Mouse (Mus musculus) neutrophil, adult 5-6 weeks (primary cell): ENCODE data around the gene Stap2. TPM values are rescaled to one million over a fixed set of nuclear protein-coding genes. Genes with fewer than 3 reads are reported as not detected.

ENCODE experiments used
- ATAC-seq: fragments of 151-379, 151-347 bp; 2 replicates; pipeline ENCODE4 v1.8.0; 2017; ENCODE audit warnings: mild to moderate bottlenecking, moderate TSS enrichment; ENCODE audit not compliant: insufficient number of reproducible peaks, poor library complexity, low FRiP score, severe bottlenecking; ENCODE audit errors: extremely low read depth
- total RNA-seq: library from RNA; stranded (forward); fragments of 200-1000 nt; gene quantifications from 2 replicates; pipeline ENCODE4 v1.2.3, GENCODE M21; 2017

The Stap2 gene
- total RNA-seq, 1 experiment from 2014 or later, result 1.6 TPM

DNA sequence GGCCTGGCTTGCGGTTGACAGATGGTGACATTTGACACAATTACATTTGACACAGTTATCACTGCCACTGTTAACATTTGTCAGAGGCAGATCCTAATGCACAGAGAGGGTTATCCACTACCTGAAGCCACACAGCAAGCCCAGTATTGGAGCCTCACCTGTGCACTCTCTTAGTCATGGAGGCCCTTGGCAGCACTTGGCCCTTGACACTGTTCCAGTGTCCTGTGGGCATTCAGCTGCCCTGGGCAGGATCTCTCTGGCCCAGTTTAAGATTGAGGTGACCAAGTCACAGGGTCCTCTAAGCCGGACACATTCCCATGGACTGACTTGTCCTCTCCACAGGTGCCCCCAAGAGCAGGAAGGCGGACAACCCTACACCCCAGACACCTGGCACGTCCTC, 38.2 kb downstream of the Stap2 start:
- ATAC-seq, result no peak

DNA sequence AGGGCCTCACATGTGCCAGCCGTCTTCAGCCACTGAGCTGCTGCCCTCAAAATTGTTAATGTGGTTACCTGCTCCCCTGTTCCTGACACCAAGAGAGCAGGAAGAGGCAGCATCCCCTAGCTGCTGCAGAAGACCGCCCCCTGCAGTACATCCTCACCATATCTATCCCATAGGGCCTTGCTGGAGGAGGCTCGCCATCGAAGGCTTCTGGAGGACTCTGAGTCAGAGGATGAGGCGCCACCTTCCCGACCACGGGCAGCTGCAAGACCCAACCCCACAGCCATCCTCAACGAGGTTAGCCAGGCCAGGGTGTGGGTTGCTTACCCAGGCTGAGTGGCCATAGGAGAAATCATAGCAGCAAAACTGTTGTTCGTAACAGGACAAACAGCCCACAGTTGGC, 40.4 kb downstream of the Stap2 start:
- ATAC-seq, result no peak

GRCm38 (mm10) chr17:55964496-55964895, 40.9 kb downstream of the Stap2 start:
- ATAC-seq, result no peak

GRCm38 (mm10) chr17:55963171-55963570, 42.2 kb downstream of the Stap2 start:
- no peak; the same call in 1 of the 2 replicates for ATAC-seq

DNA sequence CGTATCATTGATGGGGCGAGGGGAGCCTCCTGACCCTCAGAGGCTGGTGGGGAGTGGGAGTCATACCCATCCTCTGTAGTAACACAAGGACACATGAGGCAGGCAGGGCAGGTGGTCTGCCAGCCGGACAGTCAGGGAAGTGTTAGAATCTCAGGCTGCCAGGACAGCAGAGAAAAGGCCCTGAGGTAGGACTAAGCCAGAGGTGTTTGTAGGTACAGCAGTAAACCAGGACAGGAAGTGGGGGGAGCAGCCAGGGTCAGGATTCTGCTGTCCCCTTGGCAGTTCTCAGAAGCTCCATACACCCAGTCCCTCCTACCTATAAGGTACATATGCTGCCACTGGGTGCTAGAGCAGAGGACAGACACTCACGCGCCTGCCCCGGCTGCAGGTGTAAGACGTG, 43.8 kb downstream of the Stap2 start:
- no peak for ATAC-seq

DNA sequence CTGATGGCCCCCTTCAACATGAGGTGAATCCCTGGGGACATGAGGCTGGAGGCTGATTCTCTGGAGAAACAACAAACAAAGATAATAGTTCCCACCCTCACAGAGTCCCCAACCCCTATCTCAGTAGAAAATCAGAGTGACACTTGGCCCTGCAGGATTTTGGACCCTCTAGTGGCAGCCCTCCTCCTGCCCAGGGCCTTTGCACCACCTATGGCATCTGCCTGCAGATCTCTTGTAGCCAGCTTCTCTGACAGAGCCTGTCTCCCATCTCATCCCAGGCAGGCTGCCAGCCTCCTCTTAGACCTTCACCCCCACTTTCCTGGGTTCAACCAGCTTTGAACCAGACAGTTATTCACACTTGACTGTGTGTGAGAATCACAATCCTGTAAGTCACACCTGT, 44.6 kb downstream of the Stap2 start:
- no peak for ATAC-seq

DNA sequence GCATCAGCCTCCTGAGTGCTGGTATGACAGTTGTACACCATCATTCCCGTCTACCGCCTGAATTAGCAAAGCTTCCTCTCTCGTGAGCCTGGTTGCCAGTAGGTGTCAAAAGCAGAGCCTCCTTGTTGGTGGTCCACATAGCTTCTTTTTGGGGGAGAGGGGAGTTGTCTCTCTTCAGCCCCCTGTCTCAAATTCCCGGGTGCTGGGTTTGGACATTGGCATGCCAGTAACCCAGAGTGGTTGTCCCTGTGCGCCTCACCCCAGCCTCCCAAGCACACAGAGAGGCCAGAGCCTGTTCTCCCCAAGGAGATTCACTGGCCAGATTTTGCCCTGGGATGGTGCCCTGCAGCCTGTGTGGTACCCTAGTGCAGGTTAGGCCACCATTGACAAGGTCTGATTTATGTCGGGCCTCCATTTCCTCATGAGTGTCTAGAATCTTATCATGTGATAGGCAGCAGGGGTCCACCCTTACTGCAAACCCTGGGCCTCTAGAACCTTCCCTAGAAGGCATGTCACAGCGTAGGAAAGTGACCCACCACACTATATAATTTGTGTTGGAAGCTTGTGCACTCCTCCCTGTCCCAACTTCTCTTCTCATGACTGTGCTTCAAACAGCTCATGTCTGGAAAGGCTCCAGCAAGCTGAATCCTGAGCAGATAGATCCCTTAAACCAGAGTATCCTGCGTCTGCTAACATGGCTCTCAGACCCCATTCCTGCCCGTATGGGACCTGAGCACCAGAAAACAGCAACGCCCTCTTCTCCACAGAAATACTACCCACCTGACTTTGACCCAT, 45.2 kb downstream of the Stap2 start:
- no peak for ATAC-seq

- peak; percentile 87 for ATAC-seq
These were observed 46.3 kb downstream of the Stap2 start, which contains the start of gene Yju2 for GRCm38 (mm10) chr17:55958918-55959728. Yju2 (plus strand) TSS chr17:55959099.

DNA sequence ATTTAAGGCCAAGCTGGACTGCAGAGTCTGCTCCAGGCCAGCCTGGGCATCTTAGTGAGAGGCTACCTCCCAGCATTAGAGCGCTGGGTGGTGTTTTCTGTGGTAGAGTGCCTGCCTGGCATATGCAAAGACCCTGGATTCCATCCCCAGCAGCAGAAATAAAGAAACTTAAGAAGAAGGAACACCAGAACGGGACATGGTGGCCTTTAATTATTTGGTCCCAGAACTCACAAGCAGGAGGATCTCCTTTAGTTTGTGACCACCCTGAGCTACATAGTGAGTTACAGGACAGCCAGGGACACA, 46.8 kb downstream of the Stap2 start:
- no peak for ATAC-seq

DNA sequence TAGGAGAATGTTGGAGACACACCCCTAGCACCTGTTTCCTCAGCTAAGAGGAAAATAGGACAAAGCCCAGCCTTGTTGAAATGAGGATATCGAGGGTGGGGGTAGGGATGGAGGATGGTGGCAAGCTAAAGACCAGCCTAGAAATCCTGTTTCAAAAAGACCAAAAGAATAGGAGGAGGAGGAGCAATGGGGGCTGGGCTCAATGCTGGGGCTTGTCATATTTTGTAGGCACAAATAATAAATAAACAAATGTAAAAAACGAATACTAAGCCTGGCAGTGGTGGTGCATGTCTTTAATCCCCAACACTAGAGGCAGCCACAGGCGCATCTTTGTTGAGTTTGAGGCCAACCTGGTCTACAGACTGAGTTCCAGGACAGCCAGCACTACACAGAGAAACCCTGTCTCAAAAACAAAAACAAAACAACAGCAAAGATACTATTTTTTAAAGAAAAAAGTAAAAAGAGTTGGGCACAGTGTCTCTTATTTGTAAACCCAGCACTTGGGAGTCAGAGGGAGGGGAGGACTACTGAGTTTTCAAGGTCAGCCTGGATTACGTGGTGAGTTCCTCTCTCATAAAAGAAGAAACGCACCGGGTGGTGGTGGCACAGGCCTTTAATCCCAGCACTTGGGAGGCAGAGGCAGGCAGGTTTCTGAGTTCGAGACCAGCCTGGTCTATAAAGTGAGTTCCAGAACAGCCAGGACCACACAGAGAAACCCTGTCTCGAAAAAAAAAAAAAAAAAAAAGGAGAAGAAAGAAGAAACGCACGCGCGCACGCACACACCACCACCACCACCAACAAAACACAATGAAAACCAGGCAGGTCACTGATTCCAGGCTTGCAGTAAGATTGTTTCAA, 47.4 kb downstream of the Stap2 start:
- no peak for ATAC-seq

GRCm38 (mm10) chr17:55957168-55957567, 48.2 kb downstream of the Stap2 start:
- peak; percentile 49 for ATAC-seq

DNA sequence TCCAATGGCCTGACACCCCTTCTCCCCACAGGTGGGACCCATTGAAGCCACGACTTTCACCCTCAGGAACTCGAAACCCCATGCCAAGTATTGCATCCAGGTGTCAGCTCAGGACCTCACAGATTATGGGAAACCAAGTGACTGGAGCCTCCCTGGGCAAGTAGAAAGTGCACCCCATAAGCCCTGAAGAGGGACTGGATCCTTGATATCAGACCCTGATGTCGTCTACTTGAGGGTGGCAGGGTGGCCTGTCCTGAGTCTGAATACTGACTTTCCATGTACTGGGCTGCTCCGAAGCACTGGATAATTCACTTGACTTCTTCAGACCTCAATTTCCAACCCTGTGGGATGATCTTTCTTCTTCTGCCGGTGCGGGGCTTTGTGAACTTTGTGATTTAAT, 48.8 kb downstream of the Stap2 start:
- no peak for ATAC-seq

GRCm38 (mm10) chr17:55956129-55956528, 49.3 kb downstream of the Stap2 start:
- ATAC-seq, result no peak

- no peak for ATAC-seq
These were observed 51.2 kb downstream of the Stap2 start for GRCm38 (mm10) chr17:55954229-55954628.

DNA sequence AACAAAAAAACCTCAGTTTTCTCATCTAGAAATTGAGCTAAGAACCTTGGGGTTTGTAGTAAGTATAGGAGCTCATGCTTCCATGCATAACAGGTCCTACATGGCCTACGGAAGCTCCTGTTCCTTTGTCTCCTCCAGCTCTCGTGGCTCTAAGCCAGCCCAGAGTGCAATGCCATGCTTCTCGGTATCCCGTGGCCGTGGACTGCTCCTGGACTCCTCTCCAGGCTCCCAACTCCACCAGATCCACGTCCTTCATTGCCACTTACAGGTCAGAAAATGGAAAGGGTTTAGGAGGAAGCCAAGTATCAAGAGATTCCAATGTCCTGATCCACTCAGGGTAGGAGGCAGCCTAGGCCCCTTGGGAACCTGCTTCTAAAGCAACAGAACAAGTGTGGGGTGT, 51.6 kb downstream of the Stap2 start:
- ATAC-seq, result no peak

DNA sequence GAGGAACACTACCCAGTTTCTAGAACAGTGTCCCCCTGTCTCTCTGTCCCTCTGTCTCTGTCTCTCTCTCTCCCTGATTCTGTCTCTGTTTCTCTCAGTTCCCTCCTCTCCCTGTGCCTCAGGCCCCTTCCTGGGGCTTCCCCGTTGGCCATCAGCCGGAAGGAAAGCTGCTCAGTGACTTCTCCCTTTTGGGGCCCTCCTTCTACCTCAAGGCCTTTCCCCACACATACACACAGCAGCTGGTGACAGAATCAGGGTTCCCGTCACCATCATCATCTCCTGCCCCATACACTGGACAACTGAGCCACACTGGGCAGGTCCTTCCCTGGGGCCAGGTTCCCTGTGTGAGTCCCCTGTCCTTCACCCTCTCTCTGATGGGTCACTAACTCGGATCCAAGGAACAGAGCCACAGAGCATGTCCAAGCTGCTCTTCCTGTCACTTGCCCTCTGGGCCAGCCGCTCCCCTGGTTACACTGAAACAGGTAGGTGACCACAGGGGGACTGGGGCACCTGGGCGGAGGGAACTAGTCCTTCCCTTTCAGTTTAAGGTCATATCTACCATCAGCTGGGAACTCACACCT, 52.8 kb downstream of the Stap2 start, which contains the start of gene Ebi3:
Gene Ebi3, plus strand, starts transcription at position 194 of the 581 bp plus-strand sequence.
- peak; percentile 68 for ATAC-seq

- ATAC-seq, result no peak
These were observed 53.3 kb downstream of the Stap2 start for GRCm38 (mm10) chr17:55952041-55952440.

GRCm38 (mm10) chr17:55950601-55951000, 54.8 kb downstream of the Stap2 start:
- no peak for ATAC-seq

GRCm38 (mm10) chr17:55949400-55949799, 56.0 kb downstream of the Stap2 start, which contains the start of gene Zfp119b:
Zfp119b (minus strand) TSS chr17:55949500.
- ATAC-seq, result no peak
